Mouse (Mus musculus) forebrain, embryonic 16.5 days (tissue): ENCODE results near the gene Abca3. TPM values are rescaled to one million over a fixed set of nuclear protein-coding genes. Genes with fewer than 3 reads are reported as not detected.
"Not testable (repeated sequence)": the region's sequence is repeated elsewhere in the genome, so short reads cannot be mapped to it uniquely, and the experiment has no call there.

Experiments
- ATAC-seq: fragments of 200-750 bp; cut with Nextera tagmentation; 2 replicates; pipeline ENCODE4 v1.8.0; 2017; ENCODE audit warnings: mild to moderate bottlenecking, moderate library complexity
- H3K27ac ChIP-seq: fragments of 300-500 bp; sonication (generic); 2 replicates; pipeline ENCODE4 v1.5.1; 2014; ENCODE audit warnings: low read length, control low read depth
- H3K27me3 ChIP-seq: fragments of 300-500 bp; sonication (generic); replicated peaks from 2 replicates; pipeline ENCODE4 v1.6.1; 2014; ENCODE audit warnings: low read length; ENCODE audit not compliant: control insufficient read depth, insufficient read depth
- H3K36me3 ChIP-seq: fragments of 300-500 bp; sonication (generic); 2 replicates; pipeline ENCODE4 v1.6.1; 2014; ENCODE audit not compliant: control insufficient read depth, insufficient read depth
- H3K4me1 ChIP-seq: fragments of 300-500 bp; sonication (generic); replicated peaks from 2 replicates; pipeline ENCODE4 v1.6.1; 2014; ENCODE audit warnings: low read length; ENCODE audit not compliant: control insufficient read depth, insufficient read depth
- H3K4me2 ChIP-seq: fragments of 300-500 bp; sonication (generic); 2 replicates; pipeline ENCODE4 v1.6.1; 2014; ENCODE audit warnings: mild to moderate bottlenecking, low read length, control low read depth
- H3K4me3 ChIP-seq: fragments of 300-500 bp; sonication (generic); replicated peaks from 2 replicates; pipeline ENCODE4 v1.5.1; 2014; ENCODE audit warnings: mild to moderate bottlenecking, low read length, control low read depth
- H3K9ac ChIP-seq: fragments of 300-500 bp; sonication (generic); replicated peaks from 2 replicates; pipeline ENCODE4 v1.6.1; 2014; ENCODE audit warnings: low read depth, low read length, control low read depth
- H3K9me3 ChIP-seq: fragments of 300-500 bp; sonication (generic); 2 replicates; pipeline ENCODE4 v1.6.1; 2016; ENCODE audit warnings: low read length; ENCODE audit not compliant: control insufficient read depth
- WGBS: fragments of 180-500 bp; shearing (Covaris S2); extraction: QIAGEN DNeasy Blood & Tissue Kit; methylation state at CpG from one replicate; pipeline ENCODE4 v1.1.7; 2014; 5-methylcytosine and 5-hydroxymethylcytosine counted together
- polyA plus RNA-seq: library from polyadenylated mRNA; unstranded; fragments of >200 nt; fragmentation: Nextera tagmentation; extraction: Ambion mirVana; gene quantifications from 2 replicates; pipeline ENCODE4 v1.2.1, GENCODE M21; 2015

The Abca3 gene
- polyA plus RNA-seq, 1 experiment from 2014 or later: 29.6 TPM

- Histone ChIP-seq H3K27ac (no peak overlapping the region), H3K4me3 (no peak overlapping the region), H3K4me1 (no peaks in the 10 kb centered on the region), H3K36me3 (peaks cover 32% of the 10 kb centered on the region), H3K9ac (no peak overlapping the region), H3K27me3 (no peaks in the 10 kb centered on the region), H3K9me3 (no peaks in the 10 kb centered on the region), H3K4me2 (no peak overlapping the region)
- 88% methylated on average over 3 of the region's 3 CpGs for WGBS
- ATAC-seq: no peak
Measured at GRCm38 (mm10) chr17:24402371-24402770, 50.6 kb downstream of the Abca3 start.

GRCm38 (mm10) chr17:24407116-24407803, 55.5 kb downstream of the Abca3 start:
- Histone ChIP-seq H3K4me1 (no peaks in the 10 kb centered on the region), H3K4me2 (no peak overlapping the region), H3K9me3 (no peaks in the 10 kb centered on the region), H3K9ac (no peak overlapping the region), H3K27ac (no peak overlapping the region), H3K36me3 (peaks cover 29% of the 10 kb centered on the region), H3K27me3 (no peaks in the 10 kb centered on the region), H3K4me3 (no peak overlapping the region)
- no peak for ATAC-seq
- WGBS: 85% methylated on average over 12 of the region's 12 CpGs

DNA sequence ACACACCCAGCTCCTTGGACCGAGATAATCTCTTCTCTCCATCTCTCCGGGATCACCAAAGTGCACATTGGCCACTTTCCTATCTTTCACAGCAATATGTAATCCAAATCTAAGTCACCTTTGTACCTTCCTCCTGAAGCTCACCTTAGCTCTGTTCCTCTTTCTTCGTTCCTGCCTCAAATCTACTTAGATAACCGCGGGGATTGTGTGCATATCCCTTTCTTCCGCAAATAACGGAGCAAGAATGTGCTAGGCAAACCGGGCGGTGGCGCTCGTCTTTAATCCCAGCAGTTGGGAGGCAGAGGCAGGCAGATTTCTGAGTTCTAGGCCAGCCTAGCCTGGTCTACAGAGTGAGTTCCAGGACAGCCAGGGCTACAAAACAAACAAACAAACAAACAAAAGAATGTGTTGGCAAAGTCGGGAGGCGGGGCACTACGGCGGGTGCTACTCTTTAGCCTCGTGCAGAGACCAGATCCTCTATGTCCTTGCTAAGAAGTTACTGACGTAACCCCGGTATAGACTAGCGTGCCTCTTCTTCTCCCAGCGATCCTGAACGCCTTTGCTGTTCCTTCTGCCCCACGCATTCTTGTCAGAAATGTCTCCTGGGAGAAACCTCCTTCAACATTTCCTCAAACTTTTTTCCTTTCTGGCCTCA, 61.9 kb downstream of the Abca3 start:
- WGBS: 31% methylated on average over 22 of the region's 22 CpGs
- peak; percentile 21 for ATAC-seq

GRCm38 (mm10) chr17:24414230-24414976, 62.7 kb downstream of the Abca3 start, which contains the start of gene Rnps1:
Gene Rnps1, plus strand, starts transcription at chr17:24414565.
- H3K4me3 ChIP-seq: peak within 1 kb of the TSS; percentile 95
- under 1% methylated on average over 63 of the region's 64 CpGs for WGBS
- no peaks in the 10 kb centered on the region for H3K9me3 ChIP-seq
- peak within 1 kb of the TSS; percentile 97 for H3K4me2 ChIP-seq
- peak; percentile 97 for ATAC-seq
- peaks cover 13% of the 10 kb centered on the region for H3K36me3 ChIP-seq
- peaks cover 30% of the 10 kb centered on the region for H3K4me1 ChIP-seq
- no peaks in the 10 kb centered on the region for H3K27me3 ChIP-seq
- H3K9ac ChIP-seq: peak within 1 kb of the TSS; percentile 74
- H3K27ac ChIP-seq: peak within 1 kb of the TSS; percentile 82

More for the DNA sequence above, 61.9 kb downstream of the Abca3 start:
- peak overlapping the region; percentile 57 for H3K4me2 ChIP-seq
- no peaks in the 10 kb centered on the region for H3K9me3 ChIP-seq
- H3K36me3 ChIP-seq: peaks cover 13% of the 10 kb centered on the region
- H3K9ac ChIP-seq: peak overlapping the region; percentile 30
- peak overlapping the region; percentile 95 for H3K4me3 ChIP-seq
- no peaks in the 10 kb centered on the region for H3K27me3 ChIP-seq
- peaks cover 30% of the 10 kb centered on the region for H3K4me1 ChIP-seq
- peak overlapping the region; percentile 11; the same call in 1 of the 2 replicates for H3K27ac ChIP-seq

- H3K9me3 ChIP-seq: no peaks in the 10 kb centered on the region
- WGBS: 0% methylated on average over 21 of the region's 21 CpGs
- H3K9ac ChIP-seq: peak overlapping the region; percentile 74
- no peaks in the 10 kb centered on the region for H3K27me3 ChIP-seq
- H3K36me3 ChIP-seq: peaks cover 19% of the 10 kb centered on the region
- no peak for ATAC-seq
- peaks cover 30% of the 10 kb centered on the region for H3K4me1 ChIP-seq
- H3K4me3 ChIP-seq: peak overlapping the region; percentile 95
- peak overlapping the region; percentile 97 for H3K4me2 ChIP-seq
- H3K27ac ChIP-seq: peak overlapping the region; percentile 82
Measured at GRCm38 (mm10) chr17:24415011-24415410, 63.3 kb downstream of the Abca3 start.

- no peaks in the 10 kb centered on the region for H3K9me3 ChIP-seq
- peaks cover 30% of the 10 kb centered on the region for H3K4me1 ChIP-seq
- no peaks in the 10 kb centered on the region for H3K27me3 ChIP-seq
- no peak overlapping the region for H3K27ac ChIP-seq
- no peak for ATAC-seq
- no peak overlapping the region for H3K4me3 ChIP-seq
- 84% methylated on average over 3 of the region's 3 CpGs for WGBS
- H3K9ac ChIP-seq: no peak overlapping the region
- H3K36me3 ChIP-seq: peaks cover 27% of the 10 kb centered on the region
- peak overlapping the region; percentile 97 for H3K4me2 ChIP-seq
Measured at GRCm38 (mm10) chr17:24416051-24416652, 64.4 kb downstream of the Abca3 start.

- 92% methylated on average over 4 of the region's 4 CpGs for WGBS
- Histone ChIP-seq H3K4me2 (no peak overlapping the region), H3K4me3 (no peak overlapping the region), H3K4me1 (peaks cover 12% of the 10 kb centered on the region), H3K27ac (no peak overlapping the region), H3K9ac (no peak overlapping the region), H3K9me3 (no peaks in the 10 kb centered on the region), H3K36me3 (peaks cover 44% of the 10 kb centered on the region), H3K27me3 (no peaks in the 10 kb centered on the region)
- ATAC-seq: no peak
Measured at GRCm38 (mm10) chr17:24423114-24423513, 71.4 kb downstream of the Abca3 start.

DNA sequence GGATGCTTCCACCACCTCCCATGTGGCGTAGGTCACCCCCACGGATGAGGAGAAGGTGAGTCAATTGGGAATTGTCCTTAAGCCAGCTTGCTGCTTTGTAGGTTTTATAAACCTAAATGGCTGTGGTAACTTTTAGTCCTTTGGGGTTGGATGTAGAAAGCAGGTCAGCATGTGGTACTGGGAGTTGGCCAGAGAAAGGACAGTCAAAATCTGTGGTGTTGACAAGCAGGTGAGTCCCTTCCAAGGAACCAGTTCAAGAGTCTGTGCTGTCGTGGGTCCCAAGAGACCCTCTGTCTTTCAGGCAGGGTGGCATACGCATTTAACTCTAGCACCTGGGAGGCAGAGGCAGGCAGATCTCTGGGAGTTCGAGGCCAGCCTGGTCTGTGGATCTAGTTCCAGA, 72.7 kb downstream of the Abca3 start:
- WGBS: 95% methylated on average over 5 of the region's 5 CpGs

DNA sequence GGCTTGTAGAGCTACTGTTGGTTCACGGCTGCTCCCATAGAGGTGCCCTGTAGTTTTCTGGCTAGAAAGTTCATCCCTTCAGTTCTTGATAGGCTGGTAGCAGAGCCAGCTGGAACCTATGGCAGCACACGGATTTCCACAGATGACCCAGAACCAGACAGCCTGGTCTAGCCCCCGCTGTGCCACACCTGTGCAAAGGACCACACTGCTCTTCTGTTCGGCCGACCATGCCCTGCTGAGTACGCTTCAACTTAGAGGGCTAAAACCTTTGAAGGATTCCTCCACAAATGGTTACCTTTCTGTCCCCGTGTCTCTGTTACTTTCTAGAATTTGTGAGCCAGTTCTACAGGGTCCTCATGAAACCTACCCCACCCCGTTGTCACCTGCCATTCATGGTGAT, 73.6 kb downstream of the Abca3 start:
- not testable (repeated sequence) for ATAC-seq, H3K4me2 ChIP-seq
- peaks cover 26% of the 10 kb centered on the region for H3K36me3 ChIP-seq

More for the DNA sequence above, 72.7 kb downstream of the Abca3 start:
- no peak overlapping the region for H3K4me3 ChIP-seq
- no peak for ATAC-seq
- no peak overlapping the region for H3K9ac ChIP-seq
- no peak overlapping the region for H3K27ac ChIP-seq
- peaks cover 34% of the 10 kb centered on the region for H3K36me3 ChIP-seq
- H3K27me3 ChIP-seq: no peaks in the 10 kb centered on the region
- no peaks in the 10 kb centered on the region for H3K9me3 ChIP-seq
- peaks cover 12% of the 10 kb centered on the region for H3K4me1 ChIP-seq
- no peak overlapping the region for H3K4me2 ChIP-seq

More for the DNA sequence above, 73.6 kb downstream of the Abca3 start:
- H3K27me3 ChIP-seq, H3K9ac ChIP-seq, H3K27ac ChIP-seq, H3K4me3 ChIP-seq, H3K9me3 ChIP-seq: not testable (repeated sequence)
- 94% methylated on average over 5 of the region's 8 CpGs for WGBS
- H3K4me1 ChIP-seq: peaks cover 12% of the 10 kb centered on the region
